Mouse (Mus musculus): ENCODE results near the gene Inpp5a. TPM values are rescaled to one million over a fixed set of nuclear protein-coding genes. Genes with fewer than 3 reads are reported as not detected.
"Not testable (repeated sequence)": the region's sequence is repeated elsewhere in the genome, so short reads cannot be mapped to it uniquely, and the experiment has no call there.

The Inpp5a gene
- polyA plus RNA-seq, 1 experiment from 2014 or later: 28.4 TPM

GRCm38 (mm10) chr7:139418371-139418770 is 29.5 kb downstream of the Inpp5a start:
- Histone ChIP-seq H3K4me2 (ENCODE audit: low read depth) (no peak overlapping the region), H3K27ac (ENCODE audit: low read depth, low read length) (no peak overlapping the region), H3K9me3 (ENCODE audit: control insufficient read depth, low read length) (no peaks in the 10 kb centered on the region), H3K4me3 (ENCODE audit: low read depth, low read length) (no peak overlapping the region), H3K9ac (ENCODE audit: low read length) (no peak overlapping the region), H3K27me3 (ENCODE audit: control insufficient read depth, insufficient read depth, low read length) (no peaks in the 10 kb centered on the region), H3K4me1 (ENCODE audit: control insufficient read depth, insufficient read depth, low read length) (no peaks in the 10 kb centered on the region), H3K36me3 (ENCODE audit: control insufficient read depth, insufficient read depth, low read length) (no peaks in the 10 kb centered on the region)
- WGBS: 95% methylated on average over 1 of the region's 1 CpGs
- no peak for DNase-seq (ENCODE audit: low spot score)
- no peak for ATAC-seq (ENCODE audit: insufficient read depth, low FRiP score, low TSS enrichment)

GRCm38 (mm10) chr7:139422827-139423226 is 33.9 kb downstream of the Inpp5a start:
- no peaks in the 10 kb centered on the region for H3K27me3 ChIP-seq (ENCODE audit: control insufficient read depth, insufficient read depth, low read length)
- WGBS: 94% methylated on average over 6 of the region's 6 CpGs
- no peak overlapping the region for H3K27ac ChIP-seq (ENCODE audit: low read depth, low read length)
- no peak overlapping the region for H3K4me3 ChIP-seq (ENCODE audit: low read depth, low read length)
- H3K9ac ChIP-seq (ENCODE audit: low read length): no peak overlapping the region
- no peak overlapping the region for H3K4me2 ChIP-seq (ENCODE audit: low read depth)
- no peaks in the 10 kb centered on the region for H3K9me3 ChIP-seq (ENCODE audit: control insufficient read depth, low read length)
- DNase-seq (ENCODE audit: low spot score): no peak
- no peak for ATAC-seq (ENCODE audit: insufficient read depth, low FRiP score, low TSS enrichment)
- H3K4me1 ChIP-seq (ENCODE audit: control insufficient read depth, insufficient read depth, low read length): no peaks in the 10 kb centered on the region
- no peaks in the 10 kb centered on the region for H3K36me3 ChIP-seq (ENCODE audit: control insufficient read depth, insufficient read depth, low read length)

- Histone ChIP-seq H3K9me3 (ENCODE audit: control insufficient read depth, low read length) (no peaks in the 10 kb centered on the region), H3K4me3 (ENCODE audit: low read depth, low read length) (no peak overlapping the region), H3K4me2 (ENCODE audit: low read depth) (no peak overlapping the region), H3K36me3 (ENCODE audit: control insufficient read depth, insufficient read depth, low read length) (no peaks in the 10 kb centered on the region), H3K27ac (ENCODE audit: low read depth, low read length) (no peak overlapping the region), H3K9ac (ENCODE audit: low read length) (no peak overlapping the region), H3K4me1 (ENCODE audit: control insufficient read depth, insufficient read depth, low read length) (peaks cover 6% of the 10 kb centered on the region; the same call in 1 of the 2 replicates), H3K27me3 (ENCODE audit: control insufficient read depth, insufficient read depth, low read length) (no peaks in the 10 kb centered on the region)
- 90% methylated on average over 5 of the region's 5 CpGs for WGBS
- DNase-seq (ENCODE audit: low spot score): no peak
- no peak for ATAC-seq (ENCODE audit: insufficient read depth, low FRiP score, low TSS enrichment)
Observed at GRCm38 (mm10) chr7:139434095-139434830, 45.4 kb downstream of the Inpp5a start.

GRCm38 (mm10) chr7:139434931-139435330 is 46.0 kb downstream of the Inpp5a start:
- not testable (repeated sequence) for H3K4me1 ChIP-seq (ENCODE audit: control insufficient read depth, insufficient read depth, low read length); H3K36me3 ChIP-seq (ENCODE audit: control insufficient read depth, insufficient read depth, low read length); H3K27ac ChIP-seq (ENCODE audit: low read depth, low read length); H3K9me3 ChIP-seq (ENCODE audit: control insufficient read depth, low read length); H3K27me3 ChIP-seq (ENCODE audit: control insufficient read depth, insufficient read depth, low read length); H3K9ac ChIP-seq (ENCODE audit: low read length); ATAC-seq (ENCODE audit: insufficient read depth, low FRiP score, low TSS enrichment); H3K4me2 ChIP-seq (ENCODE audit: low read depth); H3K4me3 ChIP-seq (ENCODE audit: low read depth, low read length); DNase-seq (ENCODE audit: low spot score)
- 96% methylated on average over 2 of the region's 2 CpGs for WGBS

GRCm38 (mm10) chr7:139435749-139436148 is 46.8 kb downstream of the Inpp5a start:
- ATAC-seq (ENCODE audit: insufficient read depth, low FRiP score, low TSS enrichment): no peak

GRCm38 (mm10) chr7:139436951-139437350 is 48.0 kb downstream of the Inpp5a start:
- no peak overlapping the region for H3K9ac ChIP-seq (ENCODE audit: low read length)
- H3K27ac ChIP-seq (ENCODE audit: low read depth, low read length): no peak overlapping the region
- no peaks in the 10 kb centered on the region for H3K9me3 ChIP-seq (ENCODE audit: control insufficient read depth, low read length)
- no peaks in the 10 kb centered on the region for H3K36me3 ChIP-seq (ENCODE audit: control insufficient read depth, insufficient read depth, low read length)
- H3K4me3 ChIP-seq (ENCODE audit: low read depth, low read length): no peak overlapping the region
- no peak overlapping the region for H3K4me2 ChIP-seq (ENCODE audit: low read depth)
- H3K27me3 ChIP-seq (ENCODE audit: control insufficient read depth, insufficient read depth, low read length): no peaks in the 10 kb centered on the region
- 81% methylated on average over 7 of the region's 7 CpGs for WGBS
- peaks cover 10% of the 10 kb centered on the region; the same call in 1 of the 2 replicates for H3K4me1 ChIP-seq (ENCODE audit: control insufficient read depth, insufficient read depth, low read length)
- no peak for DNase-seq (ENCODE audit: low spot score)
- no peak for ATAC-seq (ENCODE audit: insufficient read depth, low FRiP score, low TSS enrichment)

More at GRCm38 (mm10) chr7:139435749-139436148, 46.8 kb downstream of the Inpp5a start:
- Histone ChIP-seq H3K9ac (ENCODE audit: low read length) (no peak overlapping the region), H3K4me2 (ENCODE audit: low read depth) (no peak overlapping the region), H3K9me3 (ENCODE audit: control insufficient read depth, low read length) (no peaks in the 10 kb centered on the region), H3K27me3 (ENCODE audit: control insufficient read depth, insufficient read depth, low read length) (no peaks in the 10 kb centered on the region), H3K4me3 (ENCODE audit: low read depth, low read length) (no peak overlapping the region), H3K4me1 (ENCODE audit: control insufficient read depth, insufficient read depth, low read length) (peaks cover 8% of the 10 kb centered on the region; the same call in 1 of the 2 replicates), H3K36me3 (ENCODE audit: control insufficient read depth, insufficient read depth, low read length) (no peaks in the 10 kb centered on the region), H3K27ac (ENCODE audit: low read depth, low read length) (no peak overlapping the region)
- DNase-seq (ENCODE audit: low spot score): no peak

- Histone ChIP-seq H3K4me3 (ENCODE audit: low read depth, low read length) (no peak overlapping the region), H3K9ac (ENCODE audit: low read length) (no peak overlapping the region), H3K4me2 (ENCODE audit: low read depth) (no peak overlapping the region), H3K36me3 (ENCODE audit: control insufficient read depth, insufficient read depth, low read length) (no peaks in the 10 kb centered on the region), H3K9me3 (ENCODE audit: control insufficient read depth, low read length) (no peaks in the 10 kb centered on the region), H3K27me3 (ENCODE audit: control insufficient read depth, insufficient read depth, low read length) (no peaks in the 10 kb centered on the region), H3K4me1 (ENCODE audit: control insufficient read depth, insufficient read depth, low read length) (peaks cover 10% of the 10 kb centered on the region; the same call in 1 of the 2 replicates), H3K27ac (ENCODE audit: low read depth, low read length) (no peak overlapping the region)
- WGBS: 77% methylated on average over 5 of the region's 5 CpGs
- ATAC-seq (ENCODE audit: insufficient read depth, low FRiP score, low TSS enrichment): no peak
- DNase-seq (ENCODE audit: low spot score): no peak
Observed at GRCm38 (mm10) chr7:139437471-139437870, 48.6 kb downstream of the Inpp5a start.

GRCm38 (mm10) chr7:139437926-139438600 is 49.2 kb downstream of the Inpp5a start:
- no peak for ATAC-seq (ENCODE audit: insufficient read depth, low FRiP score, low TSS enrichment)
- H3K4me2 ChIP-seq (ENCODE audit: low read depth): no peak overlapping the region
- H3K9me3 ChIP-seq (ENCODE audit: control insufficient read depth, low read length): no peaks in the 10 kb centered on the region
- no peaks in the 10 kb centered on the region for H3K36me3 ChIP-seq (ENCODE audit: control insufficient read depth, insufficient read depth, low read length)
- DNase-seq (ENCODE audit: low spot score): no peak
- 45% methylated on average over 9 of the region's 9 CpGs for WGBS
- no peaks in the 10 kb centered on the region for H3K27me3 ChIP-seq (ENCODE audit: control insufficient read depth, insufficient read depth, low read length)
- 0 out of 2 replicates have a peak overlapping the region, but pooled peaks have one; percentile 21 for H3K27ac ChIP-seq (ENCODE audit: low read depth, low read length)
- no peak overlapping the region for H3K9ac ChIP-seq (ENCODE audit: low read length)
- H3K4me3 ChIP-seq (ENCODE audit: low read depth, low read length): no peak overlapping the region
- peaks cover 10% of the 10 kb centered on the region; the same call in 1 of the 2 replicates for H3K4me1 ChIP-seq (ENCODE audit: control insufficient read depth, insufficient read depth, low read length)

- ATAC-seq (ENCODE audit: insufficient read depth, low FRiP score, low TSS enrichment) (0 out of 2 replicates have a peak, but pooled peaks have one; percentile 50), DNase-seq (ENCODE audit: low spot score) (no peak)
- Histone ChIP-seq H3K4me2 (ENCODE audit: low read depth) (no peak overlapping the region), H3K27ac (ENCODE audit: low read depth, low read length) (no peak overlapping the region), H3K27me3 (ENCODE audit: control insufficient read depth, insufficient read depth, low read length) (no peaks in the 10 kb centered on the region), H3K4me1 (ENCODE audit: control insufficient read depth, insufficient read depth, low read length) (peaks cover 10% of the 10 kb centered on the region; the same call in 1 of the 2 replicates), H3K9ac (ENCODE audit: low read length) (no peak overlapping the region), H3K9me3 (ENCODE audit: control insufficient read depth, low read length) (no peaks in the 10 kb centered on the region), H3K4me3 (ENCODE audit: low read depth, low read length) (no peak overlapping the region), H3K36me3 (ENCODE audit: control insufficient read depth, insufficient read depth, low read length) (no peaks in the 10 kb centered on the region)
- WGBS: 74% methylated on average over 4 of the region's 4 CpGs
Observed at GRCm38 (mm10) chr7:139438601-139438945, 49.7 kb downstream of the Inpp5a start.

All from neural tube, embryonic 11.5 days (tissue).